Mouse (Mus musculus) layer of hippocampus, postnatal 10 days (tissue): Measurements from ENCODE around the gene Olfr1193. TPM values are rescaled to one million over a fixed set of nuclear protein-coding genes. Genes with fewer than 3 reads are reported as not detected.
"Not testable (repeated sequence)": the region's sequence is repeated elsewhere in the genome, so short reads cannot be mapped to it uniquely, and the experiment has no call there.

Source experiments
- DNase-seq, 2 experiments: peaks; one replicate each; pipeline ENCODE4 v3.0.0; 2021; ENCODE audit warnings: low spot score in 2 of 2
- long read RNA-seq: library from polyadenylated mRNA; stranded (forward); transcript quantifications from one replicate; pipeline ENCODE4 v2.0.0, GENCODE M21; 2023
- total RNA-seq, 2 experiments: library from RNA; stranded (reverse); gene quantifications; 2 replicates each; pipeline ENCODE4 v1.2.3; 2021

Olfr1193 gene
- total RNA-seq = not detected
- long read RNA-seq = 0 reads

DNA sequence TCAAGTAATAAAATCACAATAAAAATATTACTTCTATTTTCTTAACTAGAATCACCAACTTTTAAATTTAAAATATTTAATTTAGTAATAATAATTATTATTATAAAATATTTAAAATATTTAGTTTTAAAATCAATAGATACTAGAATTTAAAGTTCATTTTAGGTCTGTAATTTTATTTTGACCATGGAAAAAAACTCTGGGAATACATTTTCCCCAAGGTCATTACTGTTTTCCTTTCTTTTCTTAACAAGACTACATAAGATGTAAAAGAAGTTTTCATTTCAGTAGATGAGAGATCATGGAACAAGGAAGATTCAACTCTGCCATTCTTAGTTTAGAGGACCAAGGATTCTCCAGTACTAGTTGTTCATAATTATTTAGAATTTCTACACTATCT, at the start of gene Olfr1193:
TSS of gene Olfr1193 (plus strand) at position 301 of the 400 bp plus-strand sequence.
- DNase-seq = not testable (repeated sequence)

DNA sequence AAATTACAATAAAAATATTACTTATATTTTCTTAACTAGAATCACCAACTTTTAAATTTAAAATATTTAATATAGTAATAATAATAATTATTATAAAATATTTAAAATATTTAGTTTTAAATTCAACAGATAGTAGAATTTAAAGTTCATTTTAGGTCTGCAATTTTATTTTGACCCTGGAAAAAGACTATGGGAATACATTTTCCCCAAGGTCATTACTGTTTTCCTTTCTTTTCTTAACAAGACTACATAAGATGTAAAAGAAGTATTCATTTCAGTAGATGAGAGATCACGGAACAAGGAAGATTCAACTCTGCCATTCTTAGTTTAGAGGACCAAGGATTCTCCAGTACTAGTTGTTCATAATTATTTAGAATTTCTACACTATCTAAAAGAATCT, 35.2 kb upstream of the Olfr1193 start, which contains the start of gene Olfr1191-ps1:
TSS of gene Olfr1191-ps1 (plus strand) at position 301 of the 400 bp plus-strand sequence.
- not testable (repeated sequence) for DNase-seq

DNA sequence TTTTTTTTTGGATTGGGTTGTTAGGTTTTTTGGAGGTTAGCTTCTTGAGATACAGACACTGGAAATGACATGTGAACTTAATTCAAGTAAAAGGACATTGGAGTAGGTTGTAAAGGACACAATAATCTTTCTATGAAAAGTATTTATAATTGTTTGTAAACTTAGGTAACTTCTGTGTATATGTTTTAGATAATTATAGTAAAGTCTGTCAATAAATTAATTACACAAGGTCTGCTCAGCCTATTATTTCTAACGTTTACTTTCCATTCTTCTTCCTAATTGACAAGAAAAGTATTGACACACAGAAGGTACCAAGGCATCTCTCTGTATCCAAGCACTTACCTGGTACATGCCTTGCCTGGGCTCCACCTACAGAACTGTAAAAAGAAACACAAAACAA, 27.2 kb upstream of the Olfr1193 start, which contains the start of gene Olfr1192-ps1:
TSS of gene Olfr1192-ps1 (plus strand) at position 301 of the 400 bp plus-strand sequence.
- no peak for DNase-seq

DNA sequence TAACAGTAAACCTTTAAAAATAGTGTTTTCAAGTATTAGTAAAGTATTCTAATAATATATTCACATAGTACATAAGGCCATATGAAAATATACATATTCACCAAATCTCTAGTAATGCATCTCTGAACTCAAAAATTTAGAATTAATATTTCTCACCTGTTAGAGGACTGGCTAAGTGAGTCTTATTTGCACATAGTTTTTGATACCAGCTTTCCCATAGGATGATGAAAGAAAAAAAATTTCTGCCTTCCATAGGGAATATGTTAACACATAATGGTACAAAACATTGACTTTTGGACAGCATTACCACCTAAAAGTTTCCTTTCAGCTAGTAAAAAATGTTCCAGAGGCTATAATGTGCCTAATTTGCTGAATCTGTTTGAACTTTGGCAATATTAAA, 13.7 kb downstream of the Olfr1193 start, which contains the start of gene Olfr1195:
TSS of gene Olfr1195 (minus strand) at position 101 of the 400 bp plus-strand sequence.
- DNase-seq = no peak

DNA sequence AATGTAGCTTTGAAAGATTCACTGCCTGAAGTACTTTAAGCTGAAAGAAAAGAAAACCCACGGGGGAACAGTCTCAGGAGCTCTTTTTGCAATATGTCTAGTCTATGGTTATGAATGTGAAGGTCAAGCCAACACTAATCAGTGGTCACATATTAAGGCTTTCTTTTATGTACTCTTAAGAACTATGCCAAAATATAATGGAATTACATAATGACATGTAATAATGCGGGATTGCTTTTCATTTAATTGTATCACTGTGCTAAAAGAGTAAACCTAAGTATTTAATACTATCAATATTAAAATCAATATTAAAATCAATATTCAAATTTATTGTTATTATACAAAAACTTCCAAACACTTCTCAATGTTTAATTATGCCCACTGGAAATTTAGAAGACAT, 29.1 kb downstream of the Olfr1193 start, which contains the start of gene Olfr1196:
TSS of gene Olfr1196 (minus strand) at position 101 of the 400 bp plus-strand sequence.
- DNase-seq = no peak

Other genes with a start within 250 kb of the Olfr1193 start
- gene Olfr1181, start 249.5 kb upstream of the Olfr1193 start, total RNA-seq = not detected
- gene Gm13757, start 226.5 kb upstream of the Olfr1193 start, total RNA-seq = not detected
- gene Olfr1183, start 220.8 kb upstream of the Olfr1193 start, total RNA-seq = not detected
- gene Olfr1184, start 192.0 kb upstream of the Olfr1193 start, total RNA-seq = not detected
- gene Olfr1185-ps1, start 182.3 kb upstream of the Olfr1193 start, total RNA-seq = not detected
- not detected for gene Olfr1186, start 157.1 kb upstream of the Olfr1193 start, total RNA-seq
- not detected for gene Olfr1188, start 118.7 kb upstream of the Olfr1193 start, total RNA-seq
- gene Olfr1189, start 89.2 kb upstream of the Olfr1193 start, total RNA-seq = not detected
- gene Olfr1191-ps1, start 35.1 kb upstream of the Olfr1193 start, total RNA-seq = not detected
- gene Olfr1192-ps1, start 27.1 kb upstream of the Olfr1193 start, total RNA-seq = not detected
- gene Olfr1195, start 13.6 kb downstream of the Olfr1193 start, total RNA-seq = not detected
- gene Olfr1196, start 29.0 kb downstream of the Olfr1193 start, total RNA-seq = not detected
- gene Olfr1197, start 56.7 kb downstream of the Olfr1193 start, total RNA-seq = not detected
- not detected for gene Olfr1198, start 75.7 kb downstream of the Olfr1193 start, total RNA-seq
- not detected for gene Olfr1199, start 84.8 kb downstream of the Olfr1193 start, total RNA-seq
- not detected for gene Olfr1200, start 94.9 kb downstream of the Olfr1193 start, total RNA-seq
- not detected for gene Olfr1201, start 117.4 kb downstream of the Olfr1193 start, total RNA-seq
- under 1 TPM in 1 of 2 experiments, not detected in 1; 0.09 TPM for gene Olfr1202, start 138.9 kb downstream of the Olfr1193 start, total RNA-seq
- not detected for gene Olfr1205, start 154.1 kb downstream of the Olfr1193 start, total RNA-seq
- gene Olfr1204, start 173.7 kb downstream of the Olfr1193 start, total RNA-seq = not detected
- not detected for gene Olfr1206, start 187.6 kb downstream of the Olfr1193 start, total RNA-seq
- not detected for gene Olfr1208, start 226.7 kb downstream of the Olfr1193 start, total RNA-seq
- not detected for gene Olfr1209, start 239.5 kb downstream of the Olfr1193 start, total RNA-seq